Mouse (Mus musculus): ENCODE measurements at regions not wholly inside any gene's neighbourhood (a gene's known extent, or its start where the extent isn't known, plus 50 kb on each side); places are given as distances from the start of the nearest gene placed in this dataset.
A peak's percentile ranks its signal among the peaks of the same experiment; 100 is the strongest.

DNA sequence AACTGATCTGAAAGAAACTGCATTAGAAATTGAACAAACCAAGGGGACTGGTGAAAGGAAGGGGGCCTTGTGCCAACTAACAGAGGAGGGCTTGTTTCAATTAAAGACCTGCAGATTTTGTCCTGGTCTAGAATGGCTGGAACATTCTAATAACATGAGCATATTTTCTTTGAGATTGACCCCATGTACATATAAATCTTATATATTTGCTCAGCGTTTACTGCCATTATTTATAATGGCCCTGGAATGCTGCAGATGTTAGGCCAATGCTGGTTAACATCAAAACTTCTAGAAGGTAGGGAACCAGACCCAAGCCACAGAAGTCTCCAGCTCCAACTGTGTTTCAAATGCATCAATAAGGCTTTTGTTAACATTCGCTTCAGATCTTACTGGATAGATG lies 326.4 kb downstream of the Tns1 start:
- no peak for DNase-seq

DNA sequence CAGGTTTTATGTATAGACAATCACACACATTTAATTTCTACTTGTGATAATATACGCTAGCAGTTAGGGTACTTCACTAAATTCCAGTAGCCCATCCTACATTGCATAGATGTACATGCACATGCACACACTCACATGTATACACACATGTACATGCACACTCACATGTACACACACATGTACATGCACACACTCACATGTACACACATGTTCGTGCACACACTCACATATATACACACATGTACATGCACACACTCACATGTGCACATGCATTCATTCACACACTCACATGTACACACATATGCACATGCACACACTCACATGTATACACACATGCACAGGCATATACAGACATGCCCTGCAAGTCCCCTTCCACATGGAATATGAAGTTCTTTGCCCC lies 326.8 kb downstream of the Tns1 start:
- no peak for DNase-seq

DNA sequence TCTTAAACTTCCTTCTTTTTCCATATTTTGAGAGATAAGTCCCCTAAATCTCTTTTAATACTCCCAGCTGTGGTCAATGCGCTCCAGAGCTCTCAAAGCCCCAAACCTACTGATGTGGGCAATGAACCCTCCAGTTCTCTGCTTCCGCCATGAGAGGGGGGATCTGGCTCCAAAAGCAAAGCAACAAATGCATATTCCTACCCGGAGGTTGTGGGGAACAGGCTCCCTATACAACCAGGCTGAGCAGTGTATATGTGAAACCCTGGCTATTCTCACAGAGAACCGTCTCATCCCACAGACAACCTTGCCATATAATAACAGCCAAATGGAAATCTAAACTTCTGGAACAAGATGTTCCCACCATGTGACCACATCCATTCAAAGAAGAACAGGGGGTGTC lies 330.4 kb downstream of the Tns1 start:
- no peak for DNase-seq

DNA sequence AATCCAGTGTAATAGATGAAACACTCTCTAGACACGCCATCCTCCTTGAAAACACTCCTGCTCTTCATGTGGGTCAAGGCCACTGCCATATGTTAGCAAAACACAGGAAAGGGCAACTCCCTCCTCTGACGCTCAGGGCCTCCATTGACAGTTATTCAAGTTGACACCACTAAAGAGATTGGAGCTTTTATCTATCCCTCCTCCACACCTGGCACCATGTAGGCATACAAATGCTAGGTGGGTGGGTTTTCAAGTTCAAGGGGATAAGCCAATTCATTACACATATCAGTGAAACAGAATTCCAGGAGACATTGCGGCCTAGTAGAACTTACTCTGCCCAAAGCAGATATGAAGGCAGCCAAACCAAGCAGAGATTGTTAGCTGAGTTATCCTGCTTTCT lies 331.0 kb downstream of the Tns1 start:
- DNase-seq = no peak

GRCm38 (mm10) chr1:73792311-73792710 lies 331.9 kb downstream of the Tns1 start:
- no peak for DNase-seq

GRCm38 (mm10) chr1:73787666-73788065 lies 336.6 kb downstream of the Tns1 start:
- no peak for DNase-seq

- DNase-seq = no peak
Measured at GRCm38 (mm10) chr1:73787224-73787623, 337.0 kb downstream of the Tns1 start.

DNA sequence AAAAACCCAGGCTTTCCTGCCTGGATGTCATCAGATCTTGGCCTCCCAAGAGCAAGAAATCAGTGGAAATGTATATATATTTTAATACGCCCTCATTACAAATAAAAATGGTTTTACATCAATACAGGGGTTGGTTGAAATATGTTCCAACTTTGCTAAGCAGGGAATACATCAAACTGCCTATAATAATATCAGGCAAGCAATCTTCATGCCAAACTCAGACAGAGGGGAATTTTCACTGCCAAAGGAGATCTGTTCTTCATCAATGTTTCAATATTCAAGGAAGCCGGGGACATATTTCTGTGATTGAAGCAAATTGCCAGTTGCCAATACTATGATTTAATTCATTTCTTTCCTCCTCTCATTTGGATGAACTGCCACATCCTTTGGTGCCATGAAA lies 340.9 kb downstream of the Tns1 start:
- no peak for DNase-seq

GRCm38 (mm10) chr1:73782871-73783270 lies 341.4 kb downstream of the Tns1 start:
- DNase-seq = no peak

GRCm38 (mm10) chr1:73771773-73772172 lies 352.5 kb downstream of the Tns1 start:
- DNase-seq = no peak

DNA sequence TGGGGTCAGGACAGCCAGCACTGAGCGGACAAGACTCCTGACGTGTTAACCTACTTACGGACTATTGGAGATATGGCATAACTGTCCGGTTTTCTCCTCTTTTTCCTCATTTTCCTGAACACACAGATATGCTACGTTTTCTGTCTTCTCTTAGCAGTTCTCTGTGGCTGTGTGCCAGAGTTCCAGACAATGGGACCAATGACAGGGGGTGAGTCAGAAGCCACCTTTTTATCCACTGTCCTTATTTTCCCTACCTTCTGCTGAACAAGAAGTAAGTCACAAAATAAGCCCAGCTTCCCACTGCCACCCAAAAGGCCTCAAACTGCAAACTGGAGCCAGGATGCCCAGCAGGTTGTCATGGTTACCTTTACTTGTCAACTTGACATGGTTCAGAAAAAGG lies 353.6 kb downstream of the Tns1 start:
- no peak for DNase-seq

- DNase-seq = no peak
Measured at GRCm38 (mm10) chr1:73764611-73765333, 359.5 kb downstream of the Tns1 start.

DNA sequence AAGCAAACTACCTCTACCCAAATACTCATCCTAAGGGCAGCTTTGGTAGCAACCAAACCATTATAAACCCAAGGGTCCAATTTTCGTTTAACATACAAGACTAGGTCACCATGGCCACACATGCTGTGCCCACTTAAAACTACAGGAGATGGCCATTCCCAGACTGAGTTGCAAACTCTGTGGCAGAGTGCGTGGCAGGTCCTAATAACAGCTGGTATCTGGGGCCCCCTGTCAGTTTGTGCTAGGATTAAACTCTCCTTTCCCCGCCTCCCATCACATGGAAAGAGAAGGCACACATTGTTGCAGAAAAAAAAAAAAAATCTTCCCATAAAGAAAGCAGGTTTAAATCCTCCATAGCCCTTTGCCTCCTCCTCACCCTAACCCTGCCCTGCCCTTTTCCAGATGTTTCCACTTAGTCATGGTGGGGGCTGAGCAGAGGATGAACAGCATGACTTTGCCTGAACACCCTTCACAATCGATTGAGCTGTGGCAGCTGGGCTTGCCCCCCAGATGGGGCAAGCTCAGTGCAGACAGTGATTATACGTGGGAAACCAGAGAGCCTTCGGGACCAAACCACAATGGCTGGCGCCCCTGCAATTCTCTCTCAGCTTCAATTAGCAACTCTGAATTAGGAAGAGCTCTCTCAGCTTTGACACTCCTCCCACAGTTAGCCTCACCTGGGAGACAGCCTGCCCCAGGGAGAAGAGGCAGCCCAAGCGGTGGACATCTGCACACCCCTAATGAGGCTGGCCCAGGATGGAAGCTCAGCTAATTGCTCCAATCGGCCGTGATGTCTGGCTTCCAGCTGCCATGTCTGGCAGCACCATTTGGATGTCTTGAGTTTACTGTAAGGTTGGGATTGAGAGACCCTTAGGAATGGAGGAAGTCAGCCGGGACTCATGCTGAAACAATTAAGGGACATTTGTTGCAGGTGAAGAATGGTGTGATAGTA lies 365.9 kb downstream of the Tns1 start:
- no peak for DNase-seq

DNA sequence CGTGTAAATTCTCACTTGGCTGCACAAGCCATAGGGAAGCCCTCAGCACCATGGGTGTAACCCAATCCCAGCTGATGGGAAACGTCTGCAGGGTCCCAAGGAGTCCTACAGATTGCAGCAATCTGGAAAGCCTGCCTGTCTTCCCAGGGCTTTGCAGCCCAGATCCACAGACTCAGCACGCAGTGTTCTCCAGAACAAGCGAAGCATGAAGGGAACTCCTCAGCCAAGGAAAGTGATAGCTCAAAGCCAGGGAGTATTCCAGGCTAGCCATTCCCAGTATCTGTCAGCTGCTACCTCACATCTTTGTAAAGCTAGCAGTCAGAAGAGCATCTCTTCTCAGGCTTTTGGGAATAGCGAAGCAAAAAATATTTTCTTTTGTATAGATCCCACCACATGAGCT lies 368.5 kb downstream of the Tns1 start:
- no peak for DNase-seq

DNA sequence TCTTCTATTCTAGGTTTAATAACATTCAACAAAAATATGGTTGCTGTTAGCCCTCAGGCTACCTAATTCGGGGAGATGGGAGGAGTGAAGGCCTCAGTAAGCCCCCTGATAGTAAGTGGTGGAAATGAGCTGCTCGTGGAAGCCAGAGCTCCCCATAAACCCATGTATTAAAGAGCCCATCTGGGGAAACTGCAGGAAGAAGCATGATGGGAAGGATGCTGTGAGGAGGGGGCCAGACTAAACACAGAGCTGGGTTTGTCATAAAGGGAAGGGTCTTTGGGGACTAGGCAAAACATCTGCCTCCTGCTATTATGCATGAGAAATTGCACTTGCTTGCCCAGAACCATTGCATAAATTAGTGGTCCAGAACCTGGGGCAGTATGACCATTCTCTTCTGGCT lies 369.3 kb downstream of the Tns1 start:
- DNase-seq = no peak

- DNase-seq = no peak
Measured at GRCm38 (mm10) chr1:73753157-73753556, 371.1 kb downstream of the Tns1 start.

GRCm38 (mm10) chr1:73748702-73749101 lies 375.5 kb downstream of the Tns1 start:
- no peak for DNase-seq

DNA sequence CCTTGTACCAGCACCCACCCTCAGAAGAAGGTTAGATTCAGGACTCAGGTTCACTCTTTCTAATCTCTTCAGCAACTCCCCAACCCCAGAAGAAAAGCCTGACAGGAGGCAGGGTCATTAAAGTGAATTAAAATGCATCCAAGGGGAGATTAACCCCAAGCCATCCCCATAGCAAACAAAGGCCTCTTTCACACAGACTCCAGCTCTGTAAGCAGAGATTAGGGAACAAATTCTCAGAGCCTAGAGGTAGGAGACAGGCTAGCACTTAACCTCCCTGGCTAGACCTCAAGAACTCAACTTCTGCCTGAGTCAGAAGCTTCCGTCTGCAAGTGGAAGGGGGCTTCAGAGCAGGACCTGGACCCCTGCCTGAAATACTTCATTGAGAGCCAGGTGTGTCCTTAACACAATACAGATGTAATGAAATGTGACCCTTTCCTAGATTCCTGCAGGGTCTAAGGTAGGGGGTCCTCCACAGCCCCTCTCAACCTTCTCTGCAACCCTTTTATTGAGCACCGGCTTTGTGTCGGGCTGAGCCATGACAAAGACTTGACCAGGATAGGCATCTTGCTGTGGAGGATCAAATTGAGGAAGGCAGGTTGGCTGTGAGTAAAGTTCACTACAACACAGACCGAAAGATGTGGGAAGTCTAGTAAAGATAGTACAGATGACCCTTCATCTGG lies 379.6 kb downstream of the Tns1 start:
- DNase-seq = no peak

GRCm38 (mm10) chr1:73743737-73744554 lies 380.3 kb downstream of the Tns1 start:
- DNase-seq = no peak

DNA sequence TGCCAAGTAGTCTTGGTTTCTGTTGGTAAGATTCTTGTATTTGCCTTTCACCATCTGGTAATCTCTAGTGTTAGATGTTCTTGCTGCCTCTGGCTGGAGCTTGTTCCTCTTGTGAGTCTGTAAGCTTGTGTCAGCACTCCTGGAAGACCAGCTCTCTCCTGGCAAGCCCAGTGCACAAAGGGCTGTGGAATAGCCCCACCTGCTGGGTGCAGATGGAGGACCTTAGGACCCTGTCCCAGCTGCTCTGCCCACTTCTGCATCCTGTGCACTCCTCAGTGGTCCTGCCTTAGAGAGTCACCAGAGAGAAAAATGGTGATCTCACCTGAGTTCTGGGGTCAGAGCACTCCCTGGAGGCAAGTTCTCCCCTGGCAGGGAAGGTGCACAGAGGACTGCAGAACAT lies 387.2 kb downstream of the Tns1 start:
- peak; percentile 27 for DNase-seq

GRCm38 (mm10) chr1:73728377-73728776 lies 395.9 kb downstream of the Tns1 start:
- DNase-seq = no peak

DNA sequence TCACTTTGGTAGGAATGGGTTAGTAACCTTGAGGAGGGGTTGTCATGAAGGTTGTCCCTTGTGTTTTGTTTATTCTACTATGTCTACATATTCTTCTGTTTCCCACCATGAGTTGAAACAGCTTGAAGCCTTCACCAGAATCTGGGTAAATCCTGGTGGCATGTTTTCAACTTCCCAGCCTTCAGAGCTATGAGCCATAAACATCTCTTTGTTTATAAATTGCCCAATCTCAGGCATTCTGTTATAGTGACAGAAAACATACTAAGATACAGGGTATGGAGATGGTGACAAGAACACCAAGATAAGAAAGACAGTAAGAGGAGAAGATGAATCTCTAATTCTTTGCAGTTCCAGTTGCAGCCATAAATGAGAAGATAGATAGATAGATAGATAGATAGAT lies 396.5 kb downstream of the Tns1 start:
- no peak for DNase-seq
